Mouse (Mus musculus) induced T-regulatory cell, adult 2 months (primary cell): Measurements from ENCODE around the gene Rbfox2.

Experiments
- DNase-seq: peaks from one replicate; pipeline ENCODE4 v3.0.0-alpha.2; 2012; ENCODE audit warnings: low read depth

Rbfox2 gene

GRCm38 (mm10) chr15:77226831-77227354 is 79.9 kb downstream of the Rbfox2 start:
- no peak for DNase-seq

GRCm38 (mm10) chr15:77225858-77226257 is 80.9 kb downstream of the Rbfox2 start:
- DNase-seq = no peak

- peak; percentile 11 for DNase-seq
Measured at GRCm38 (mm10) chr15:77225274-77225673, 81.5 kb downstream of the Rbfox2 start.

- DNase-seq = no peak
Measured at GRCm38 (mm10) chr15:77220833-77221232, 86.0 kb downstream of the Rbfox2 start.

GRCm38 (mm10) chr15:77220137-77220536 is 86.7 kb downstream of the Rbfox2 start:
- no peak for DNase-seq

GRCm38 (mm10) chr15:77219571-77219970 is 87.2 kb downstream of the Rbfox2 start:
- no peak for DNase-seq

DNA sequence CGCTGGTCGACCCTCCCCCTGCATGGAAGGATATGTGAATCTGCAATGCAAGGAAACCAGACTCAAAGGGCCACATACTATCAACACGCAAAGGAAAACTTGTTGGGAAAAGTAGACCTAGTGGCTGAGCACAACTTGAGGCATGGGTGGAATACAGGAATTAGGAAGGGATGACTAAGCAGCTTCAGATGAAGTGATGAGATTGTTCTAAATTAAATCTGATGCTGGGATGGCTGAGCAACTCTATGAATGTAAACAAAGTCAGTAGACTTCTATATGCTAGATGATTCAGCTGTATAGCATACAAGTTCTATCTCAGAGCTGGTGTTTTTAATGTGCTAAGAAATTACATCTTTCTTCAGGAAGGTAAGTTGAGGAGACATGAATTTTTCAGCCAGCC is 88.8 kb downstream of the Rbfox2 start:
- DNase-seq = no peak

DNA sequence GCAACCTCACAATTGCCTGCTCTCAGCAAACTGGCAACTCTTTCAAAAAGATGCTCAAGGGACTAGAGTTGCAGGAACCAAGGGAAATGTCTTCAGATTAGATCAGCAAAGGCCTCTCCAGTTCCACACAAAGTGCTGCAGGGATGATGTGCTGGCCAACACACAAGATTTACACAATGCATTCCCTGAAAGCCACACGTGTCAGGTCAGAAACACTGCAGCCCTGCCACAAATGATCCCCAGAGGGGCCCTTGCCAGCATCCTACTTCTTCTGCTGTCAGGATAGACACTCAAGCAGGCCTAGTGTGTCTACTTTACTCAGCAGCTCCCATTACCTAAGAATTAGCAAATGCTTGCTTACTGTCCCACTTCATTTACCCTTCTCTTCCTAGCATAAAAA is 89.3 kb downstream of the Rbfox2 start:
- no peak for DNase-seq

GRCm38 (mm10) chr15:77216704-77217103 is 90.1 kb downstream of the Rbfox2 start:
- no peak for DNase-seq

DNA sequence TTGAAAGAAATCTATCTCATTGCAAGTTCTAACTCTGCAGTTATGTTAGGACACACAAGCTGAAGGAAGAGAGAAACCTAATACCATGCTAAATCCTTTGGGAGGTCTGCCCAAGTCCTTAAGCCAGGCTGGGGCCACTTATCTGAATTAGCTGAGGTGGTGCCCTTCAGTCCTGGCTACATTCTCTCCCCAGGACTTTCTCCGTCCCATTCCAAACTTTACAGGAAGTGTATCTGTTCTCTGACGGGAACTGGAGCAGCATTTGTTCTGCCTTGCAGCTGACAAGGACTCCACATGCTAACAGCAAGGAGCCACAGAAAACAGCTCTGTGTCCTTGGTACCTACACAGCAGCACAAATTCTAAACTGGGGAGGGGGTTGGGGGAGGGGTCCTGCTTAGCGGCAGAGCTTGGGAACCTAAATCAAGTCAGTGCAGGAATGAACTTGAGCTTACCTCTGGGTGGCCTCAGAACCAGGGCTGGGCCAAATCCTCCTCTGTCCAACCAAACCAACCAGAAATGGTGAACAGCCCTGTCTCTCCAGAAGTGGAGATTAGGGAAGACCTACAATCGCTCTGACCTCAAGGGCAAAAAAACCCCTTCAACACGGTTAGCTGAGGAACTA is 91.5 kb downstream of the Rbfox2 start:
- no peak for DNase-seq

GRCm38 (mm10) chr15:77214410-77215107 is 92.2 kb downstream of the Rbfox2 start:
- no peak for DNase-seq

GRCm38 (mm10) chr15:77213829-77214228 is 93.0 kb downstream of the Rbfox2 start:
- no peak for DNase-seq

DNA sequence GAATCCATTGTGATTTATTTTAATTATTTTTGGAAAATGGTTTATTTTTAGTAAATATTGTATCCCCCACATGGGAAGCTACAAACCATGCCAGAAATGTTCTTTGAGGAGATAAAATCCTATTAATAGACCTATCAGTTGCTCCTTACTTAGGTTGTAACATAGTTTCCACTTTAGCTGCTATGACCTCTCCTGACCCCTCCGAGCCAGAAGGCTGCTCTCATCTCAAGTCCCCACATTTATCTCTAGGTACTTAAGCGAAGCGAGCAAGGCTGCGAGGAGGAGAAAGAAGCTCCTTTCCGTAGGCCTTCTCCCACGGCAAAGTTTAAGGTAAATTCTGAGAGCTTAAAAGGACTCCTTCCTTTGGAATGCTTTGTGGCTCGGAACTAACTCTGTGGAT is 94.0 kb downstream of the Rbfox2 start:
- DNase-seq = no peak

DNA sequence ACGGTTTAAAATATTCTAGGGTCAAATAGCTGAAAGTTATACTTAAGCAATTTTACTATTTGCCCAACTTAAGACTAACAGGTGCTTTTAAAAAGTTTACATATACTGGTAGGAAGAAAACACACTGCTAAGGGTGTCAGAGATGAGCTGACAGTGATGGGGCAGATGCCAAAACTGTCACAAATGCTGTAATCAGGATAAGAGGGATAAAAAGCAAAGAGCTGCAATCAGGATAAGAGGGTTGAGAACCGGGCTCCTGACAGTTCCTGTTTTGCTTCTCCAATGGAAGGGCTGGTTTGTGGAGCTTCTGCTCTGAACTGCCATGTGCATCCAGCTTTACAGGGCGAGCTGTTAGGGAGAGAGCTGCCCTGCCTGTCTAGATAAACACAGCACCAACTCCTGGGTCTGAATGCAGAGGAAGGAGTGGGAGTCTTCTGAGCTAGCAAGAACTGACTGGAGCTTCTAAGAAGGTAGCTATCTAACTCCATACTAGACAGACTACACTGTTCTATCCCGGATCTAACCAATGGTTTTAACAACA is 94.5 kb downstream of the Rbfox2 start:
- no peak for DNase-seq

DNA sequence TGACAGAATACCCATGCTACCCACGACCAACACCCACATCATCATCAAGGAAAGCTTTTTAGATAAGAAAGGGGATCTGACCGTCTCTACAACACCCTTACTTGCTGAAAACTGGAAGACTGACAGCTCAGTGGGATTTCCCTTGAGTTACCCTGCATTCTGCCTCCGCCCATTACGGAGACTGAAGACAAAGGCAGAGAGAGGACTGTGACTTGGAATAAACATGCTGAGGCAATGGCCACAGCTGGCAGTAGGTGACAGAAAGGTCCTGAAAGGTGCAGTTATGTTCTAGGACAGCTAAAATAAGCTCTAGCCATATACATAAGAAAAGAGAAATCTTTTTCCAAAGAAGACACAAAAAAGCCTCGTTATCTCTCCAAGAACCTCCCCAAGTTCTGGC is 99.8 kb downstream of the Rbfox2 start:
- no peak for DNase-seq

GRCm38 (mm10) chr15:77204951-77205350 is 101.9 kb downstream of the Rbfox2 start:
- no peak for DNase-seq

DNA sequence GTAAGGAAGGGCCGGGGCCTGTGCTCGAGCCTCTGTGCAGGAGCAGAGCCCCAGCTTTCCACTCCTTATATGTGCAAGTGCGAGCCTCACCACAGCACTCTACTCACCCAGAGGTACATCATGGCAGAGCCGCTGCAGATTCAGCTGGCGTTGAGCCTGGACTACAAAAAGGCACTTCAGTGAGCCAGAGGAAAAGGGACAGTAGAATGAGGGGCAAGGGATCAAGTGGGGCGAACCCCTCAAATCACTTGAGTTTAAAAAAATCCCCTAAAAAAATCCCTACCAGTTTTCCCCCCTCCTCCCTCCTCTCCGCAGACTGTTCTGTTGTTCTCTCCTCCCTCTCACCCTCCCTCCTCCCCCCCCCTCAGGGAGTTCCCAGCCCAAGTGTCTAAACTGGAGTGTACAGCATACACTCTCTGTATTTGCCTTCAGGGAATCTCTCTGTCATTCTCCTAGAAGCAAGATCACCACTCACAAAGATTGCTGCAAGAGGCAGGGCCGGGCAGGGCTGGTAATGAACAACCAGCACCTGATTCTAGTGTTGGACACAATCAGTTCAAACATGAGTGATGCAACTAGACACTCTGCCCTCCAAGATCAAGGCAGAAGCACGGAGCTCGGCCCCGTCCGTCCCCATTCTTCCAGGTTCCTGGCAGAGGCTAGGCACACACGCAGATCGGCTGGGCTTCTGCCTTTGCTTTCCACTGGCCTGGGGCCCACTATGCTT is 103.4 kb downstream of the Rbfox2 start:
- DNase-seq = no peak

DNA sequence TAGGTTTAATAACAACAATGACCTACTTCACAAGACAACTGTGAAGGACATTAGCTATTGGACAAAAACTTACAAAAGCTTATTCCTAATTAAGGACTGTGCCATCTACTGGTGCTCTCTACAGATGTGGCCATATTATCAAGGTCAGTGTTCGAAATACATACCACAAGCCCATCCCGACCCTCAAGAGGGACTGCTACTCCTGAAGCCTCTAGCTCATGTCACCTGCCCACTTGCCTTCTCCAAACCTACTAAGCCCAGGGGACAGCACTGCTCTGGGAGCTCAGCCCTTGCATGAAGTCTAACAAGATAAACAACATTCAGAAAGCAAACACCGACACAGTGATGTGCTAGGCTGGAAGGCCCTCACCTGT is 103.9 kb downstream of the Rbfox2 start:
- no peak for DNase-seq

DNA sequence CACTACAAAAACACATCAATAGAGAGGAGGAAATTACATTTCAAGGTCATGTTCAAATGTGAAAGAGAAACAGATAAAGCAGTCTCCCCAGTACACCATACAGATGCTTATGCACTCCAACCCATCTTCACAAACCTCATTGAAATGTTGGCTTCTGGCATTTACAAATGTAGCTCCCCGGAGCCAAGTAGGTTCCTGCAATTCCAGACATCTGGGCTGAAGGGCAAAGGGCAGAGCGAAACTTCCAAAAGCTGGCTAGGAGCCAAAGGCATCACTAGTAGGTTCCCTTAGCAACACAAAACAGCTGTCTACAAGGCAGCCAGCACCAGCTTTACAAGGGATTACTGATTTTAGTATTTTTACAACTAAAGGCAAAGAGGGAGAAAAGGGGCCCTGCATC is 104.6 kb downstream of the Rbfox2 start:
- no peak for DNase-seq

GRCm38 (mm10) chr15:77196827-77197226 is 110.0 kb downstream of the Rbfox2 start:
- no peak for DNase-seq

DNA sequence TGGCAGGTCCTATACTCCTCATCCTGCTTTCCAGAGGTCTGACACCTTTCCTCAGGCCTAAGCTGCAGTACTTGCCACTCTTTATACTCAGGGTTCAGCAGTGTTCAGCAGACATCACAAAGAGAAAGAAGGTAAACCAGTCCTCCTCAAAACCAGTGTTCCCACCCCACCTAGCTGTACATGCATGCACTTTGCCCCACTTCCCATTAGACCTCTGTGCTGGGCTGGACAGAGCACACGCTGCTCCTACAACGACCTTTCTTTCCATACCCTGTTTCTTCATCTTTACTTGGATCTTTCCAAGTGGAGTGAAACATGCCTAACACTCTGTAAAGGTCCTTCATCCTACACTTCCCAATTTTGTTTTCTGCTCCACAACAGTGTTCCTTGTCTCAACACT is 110.8 kb downstream of the Rbfox2 start:
- DNase-seq = no peak

DNA sequence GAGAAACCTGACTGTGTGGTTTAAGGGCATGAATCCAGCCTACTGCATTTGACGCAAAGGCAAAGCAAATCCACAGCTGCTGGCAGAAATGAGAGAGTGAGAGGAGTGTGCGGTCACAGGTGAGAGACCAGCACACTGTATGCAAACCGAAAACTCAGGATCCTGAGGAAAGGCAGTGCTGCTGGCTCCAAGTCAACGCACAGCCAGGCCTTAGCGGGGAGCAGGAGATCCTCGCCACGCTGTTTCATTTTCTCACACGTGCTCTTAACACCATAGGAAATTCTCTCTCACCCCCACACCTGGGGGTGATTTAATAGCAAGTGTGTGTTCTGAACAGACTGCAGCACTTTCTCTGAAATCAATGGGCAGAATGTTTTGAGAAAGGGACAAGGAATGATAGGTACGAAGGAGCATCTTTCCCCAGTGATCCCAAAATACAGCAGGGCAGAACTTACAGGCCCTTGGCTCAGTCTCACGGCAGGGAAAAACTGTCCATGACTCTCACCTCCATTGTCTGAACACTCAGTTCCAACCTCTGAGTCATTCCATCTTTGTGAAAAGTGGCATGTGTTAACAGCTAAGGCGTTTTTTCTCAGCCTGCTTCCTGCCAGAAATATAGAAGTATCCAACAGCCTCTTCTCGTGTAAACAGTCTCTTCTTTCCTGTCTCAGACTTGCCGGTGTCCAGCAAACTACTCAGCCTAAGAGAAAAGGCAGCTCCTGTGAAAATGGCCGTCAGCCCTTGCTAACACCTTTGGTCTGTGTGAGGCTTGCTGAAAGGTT is 114.5 kb downstream of the Rbfox2 start:
- DNase-seq = no peak
